Mouse (Mus musculus): ENCODE data around the gene Pgpep1. TPM values are rescaled to one million over a fixed set of nuclear protein-coding genes. Genes with fewer than 3 reads are reported as not detected.

Pgpep1 gene
- total and polyA plus RNA-seq, 2 experiments from 2014 or later: 29.1 to 36.3 TPM

- ATAC-seq (ENCODE audit: insufficient read depth, low read depth) (peak; percentile 9; the same call in 1 of the 2 replicates), DNase-seq (ENCODE audit: low spot score) (peak; percentile 35)
- 29% methylated on average over 9 of the region's 10 CpGs for WGBS
- H3K4me2 ChIP-seq (ENCODE audit: low read depth, low read length): peak overlapping the region; percentile 45
- H3K9me3 ChIP-seq (replicated peaks; ENCODE audit: control insufficient read depth, low read length): no peaks in the 10 kb centered on the region
- peak overlapping the region; percentile 69 for H3K27ac ChIP-seq (ENCODE audit: low read depth)
- H3K36me3 ChIP-seq (replicated peaks; ENCODE audit: control insufficient read depth, insufficient read depth, low read length): 0 out of 2 replicates have a peak, but pooled peaks cover 5% of the 10 kb centered on the region
- 0 out of 2 replicates have a peak overlapping the region, but pooled peaks have one; percentile 18 for H3K4me3 ChIP-seq (ENCODE audit: low read depth, low read length)
- peaks cover 14% of the 10 kb centered on the region for H3K4me1 ChIP-seq (ENCODE audit: control insufficient read depth, insufficient read depth)
- no peaks in the 10 kb centered on the region for H3K27me3 ChIP-seq (ENCODE audit: control insufficient read depth, insufficient read depth, low read length)
- TF ChIP-seq CTCF (IDR thresholded peaks at IDR 0.05; ENCODE audit: low read depth) (no peak), EP300 (IDR thresholded peaks at IDR 0.05; ENCODE audit: low read depth) (no peak)
- no peak overlapping the region for H3K9ac ChIP-seq (replicated peaks; ENCODE audit: low read depth, low read length)
Measured at GRCm38 (mm10) chr8:70600473-70601270, 59.5 kb downstream of the Pgpep1 start.

GRCm38 (mm10) chr8:70599507-70600290 lies 60.5 kb downstream of the Pgpep1 start:
- Histone ChIP-seq H3K27me3 (ENCODE audit: control insufficient read depth, insufficient read depth, low read length) (no peaks in the 10 kb centered on the region), H3K27ac (ENCODE audit: low read depth) (no peak overlapping the region), H3K4me3 (ENCODE audit: low read depth, low read length) (no peak overlapping the region), H3K4me2 (ENCODE audit: low read depth, low read length) (no peak overlapping the region), H3K36me3 (replicated peaks; ENCODE audit: control insufficient read depth, insufficient read depth, low read length) (0 out of 2 replicates have a peak, but pooled peaks cover 5% of the 10 kb centered on the region), H3K9me3 (replicated peaks; ENCODE audit: control insufficient read depth, low read length) (no peaks in the 10 kb centered on the region), H3K4me1 (ENCODE audit: control insufficient read depth, insufficient read depth) (peaks cover 22% of the 10 kb centered on the region), H3K9ac (replicated peaks; ENCODE audit: low read depth, low read length) (no peak overlapping the region)
- ATAC-seq (ENCODE audit: insufficient read depth, low read depth): no peak
- TF ChIP-seq EP300 (IDR thresholded peaks at IDR 0.05; ENCODE audit: low read depth) (no peak), CTCF (IDR thresholded peaks at IDR 0.05; ENCODE audit: low read depth) (no peak)
- DNase-seq (ENCODE audit: low spot score): no peak
- 89% methylated on average over 12 of the region's 12 CpGs for WGBS

- TF ChIP-seq EP300 (IDR thresholded peaks at IDR 0.05; ENCODE audit: low read depth) (no peak), CTCF (IDR thresholded peaks at IDR 0.05; ENCODE audit: low read depth) (no peak)
- ATAC-seq (ENCODE audit: insufficient read depth, low read depth) (no peak), DNase-seq (ENCODE audit: low spot score) (no peak)
- Histone ChIP-seq H3K4me1 (ENCODE audit: control insufficient read depth, insufficient read depth) (peaks cover 24% of the 10 kb centered on the region), H3K27me3 (ENCODE audit: control insufficient read depth, insufficient read depth, low read length) (no peaks in the 10 kb centered on the region), H3K27ac (ENCODE audit: low read depth) (no peak overlapping the region), H3K36me3 (replicated peaks; ENCODE audit: control insufficient read depth, insufficient read depth, low read length) (0 out of 2 replicates have a peak, but pooled peaks cover 5% of the 10 kb centered on the region), H3K9me3 (replicated peaks; ENCODE audit: control insufficient read depth, low read length) (no peaks in the 10 kb centered on the region), H3K4me2 (ENCODE audit: low read depth, low read length) (peak overlapping the region; percentile 79), H3K4me3 (ENCODE audit: low read depth, low read length) (no peak overlapping the region; the same call in 1 of the 2 replicates), H3K9ac (replicated peaks; ENCODE audit: low read depth, low read length) (no peak overlapping the region)
- WGBS: 36% methylated on average over 10 of the region's 10 CpGs
Measured at GRCm38 (mm10) chr8:70598722-70599121, 61.5 kb downstream of the Pgpep1 start.

GRCm38 (mm10) chr8:70598283-70598682 lies 61.9 kb downstream of the Pgpep1 start:
- Histone ChIP-seq H3K27me3 (ENCODE audit: control insufficient read depth, insufficient read depth, low read length) (no peaks in the 10 kb centered on the region), H3K9ac (replicated peaks; ENCODE audit: low read depth, low read length) (peak overlapping the region; percentile 50), H3K4me3 (ENCODE audit: low read depth, low read length) (peak overlapping the region; percentile 51), H3K9me3 (replicated peaks; ENCODE audit: control insufficient read depth, low read length) (no peaks in the 10 kb centered on the region), H3K4me1 (ENCODE audit: control insufficient read depth, insufficient read depth) (peaks cover 24% of the 10 kb centered on the region), H3K36me3 (replicated peaks; ENCODE audit: control insufficient read depth, insufficient read depth, low read length) (0 out of 2 replicates have a peak, but pooled peaks cover 5% of the 10 kb centered on the region), H3K27ac (ENCODE audit: low read depth) (no peak overlapping the region; the same call in 1 of the 2 replicates), H3K4me2 (ENCODE audit: low read depth, low read length) (peak overlapping the region; percentile 79)
- ATAC-seq (ENCODE audit: insufficient read depth, low read depth) (peak; percentile 34), DNase-seq (ENCODE audit: low spot score) (peak; percentile 65)
- 10% methylated on average over 29 of the region's 29 CpGs for WGBS
- TF ChIP-seq EP300 (IDR thresholded peaks at IDR 0.05; ENCODE audit: low read depth) (no peak), CTCF (IDR thresholded peaks at IDR 0.05; ENCODE audit: low read depth) (peak; percentile 74)

- TF ChIP-seq EP300 (IDR thresholded peaks at IDR 0.05; ENCODE audit: low read depth): no peak
- TF ChIP-seq CTCF (IDR thresholded peaks at IDR 0.05; ENCODE audit: low read depth): no peak
- H3K27me3 ChIP-seq (ENCODE audit: control insufficient read depth, insufficient read depth, low read length): no peaks in the 10 kb centered on the region
- H3K4me2 ChIP-seq (ENCODE audit: low read depth, low read length): peak overlapping the region; percentile 79
- H3K9me3 ChIP-seq (replicated peaks; ENCODE audit: control insufficient read depth, low read length): no peaks in the 10 kb centered on the region
- DNase-seq (ENCODE audit: low spot score) (no peak), ATAC-seq (ENCODE audit: insufficient read depth, low read depth) (no peak)
- peak overlapping the region; percentile 51 for H3K4me3 ChIP-seq (ENCODE audit: low read depth, low read length)
- H3K9ac ChIP-seq (replicated peaks; ENCODE audit: low read depth, low read length): peak overlapping the region; percentile 50
- peaks cover 24% of the 10 kb centered on the region for H3K4me1 ChIP-seq (ENCODE audit: control insufficient read depth, insufficient read depth)
- WGBS: 26% methylated on average over 62 of the region's 68 CpGs
- H3K27ac ChIP-seq (ENCODE audit: low read depth): no peak overlapping the region; the same call in 1 of the 2 replicates
- H3K36me3 ChIP-seq (replicated peaks; ENCODE audit: control insufficient read depth, insufficient read depth, low read length): 0 out of 2 replicates have a peak, but pooled peaks cover 2% of the 10 kb centered on the region
Measured at GRCm38 (mm10) chr8:70597417-70598272, 62.5 kb downstream of the Pgpep1 start.
